Mouse (Mus musculus) CH12.LX (cell line): Measurements from ENCODE around the gene Brd3. TPM values are rescaled to one million over a fixed set of nuclear protein-coding genes. Genes with fewer than 3 reads are reported as not detected.

Experiments
- DNase-seq: peaks from one replicate; pipeline ENCODE4 v3.0.0-alpha.2; 2013; ENCODE audit errors: extremely low read depth
- H3K27ac ChIP-seq: 2 replicates; pipeline ENCODE4 v1.5.1; 2012; ENCODE audit warnings: low read depth, mild to moderate bottlenecking, control low read depth, moderate library complexity; ENCODE audit not compliant: insufficient read depth
- H3K27me3 ChIP-seq: replicated peaks from 2 replicates; pipeline ENCODE3; 2012; ENCODE audit warnings: inconsistent platforms
- H3K36me3 ChIP-seq, 2 experiments: replicated peaks in 1 of 2; 2 replicates each; pipeline versions ENCODE3 to v1.6.1; 2012; ENCODE audit warnings: inconsistent platforms in 1 of 2, low read length in 1 of 2, mild to moderate bottlenecking in 1 of 2, mixed read lengths in 1 of 2, moderate library complexity in 1 of 2; ENCODE audit not compliant: control insufficient read depth in 1 of 2, insufficient read depth in 1 of 2
- H3K4me1 ChIP-seq, 2 experiments: 2 replicates each; pipeline ENCODE4 v1.6.1; 2012; ENCODE audit warnings: inconsistent platforms in 1 of 2, moderate library complexity in 1 of 2; ENCODE audit not compliant: insufficient read depth in 2 of 2, control insufficient read depth in 1 of 2
- H3K4me2 ChIP-seq: 2 replicates; pipeline ENCODE4 v1.6.1; 2012; ENCODE audit warnings: low read depth, mild to moderate bottlenecking, control low read depth; ENCODE audit not compliant: poor library complexity, insufficient read depth, severe bottlenecking
- H3K4me3 ChIP-seq, 3 experiments: fragments of 150-350 bp in 1 of 3; sonication (generic) in 1 of 3; replicated peaks in 1 of 3; 2 replicates each; pipeline versions ENCODE3 to v1.5.1; 2011 to 2012; ENCODE audit warnings: low read depth in 2 of 3, low read length in 2 of 3, mild to moderate bottlenecking in 2 of 3, moderate library complexity in 2 of 3, control low read depth in 1 of 3, improper control_type of control experiment in 1 of 3, inconsistent platforms in 1 of 3, mixed read lengths in 1 of 3; ENCODE audit not compliant: poor library complexity in 1 of 3
- H3K79me2 ChIP-seq: replicated peaks from 2 replicates; pipeline ENCODE4 v1.6.1; 2012; ENCODE audit warnings: mild to moderate bottlenecking, moderate library complexity; ENCODE audit not compliant: control insufficient read depth, poor library complexity, insufficient read depth, severe bottlenecking; ENCODE audit errors: extremely low read depth
- H3K9ac ChIP-seq: 2 replicates; pipeline ENCODE4 v1.6.1; 2012; ENCODE audit warnings: low read depth, mild to moderate bottlenecking, control low read depth, moderate library complexity; ENCODE audit not compliant: insufficient read depth
- H3K9me3 ChIP-seq: replicated peaks from 2 replicates; pipeline ENCODE3; 2012; ENCODE audit warnings: low read length, inconsistent platforms, mixed read lengths
- BHLHE40 ChIP-seq: IDR thresholded peaks from 2 replicates; pipeline ENCODE4 v1.6.1; 2011; ENCODE audit warnings: mild to moderate bottlenecking, low read depth, low read length, improper control_type of control experiment
- CHD1 ChIP-seq: IDR thresholded peaks from 2 replicates; pipeline ENCODE4 v1.6.1; 2012; ENCODE audit warnings: low read depth, low read length, improper control_type of control experiment, inconsistent platforms
- CTCF ChIP-seq, 2 experiments: IDR thresholded peaks in 1 of 2; conservative IDR thresholded peaks in 1 of 2; 2 replicates each; pipeline ENCODE4 v1.5.1; 2011 to 2012; ENCODE audit warnings: low read depth in 2 of 2, low read length in 2 of 2, improper control_type of control experiment in 1 of 2, inconsistent platforms in 1 of 2, mild to moderate bottlenecking in 1 of 2, moderate library complexity in 1 of 2
- E2F4 ChIP-seq: IDR thresholded peaks from 2 replicates; pipeline ENCODE4 v1.6.1; 2011; ENCODE audit warnings: low read depth, low read length, improper control_type of control experiment; ENCODE audit not compliant: insufficient replicate concordance
- EP300 ChIP-seq: IDR thresholded peaks from 2 replicates; pipeline ENCODE4 v1.6.1; 2011; ENCODE audit warnings: low read length, improper control_type of control experiment
- ETS1 ChIP-seq: conservative IDR thresholded peaks from 2 replicates; pipeline ENCODE4 v1.6.1; 2012; ENCODE audit warnings: low read depth, mild to moderate bottlenecking, inconsistent platforms, low read length, improper control_type of control experiment, moderate library complexity
- GABPA ChIP-seq: IDR thresholded peaks from 2 replicates; pipeline ENCODE4 v1.6.1; 2012; ENCODE audit warnings: low read depth, low read length, improper control_type of control experiment, inconsistent platforms; ENCODE audit not compliant: insufficient replicate concordance
- HCFC1 ChIP-seq: IDR thresholded peaks from 2 replicates; pipeline ENCODE4 v1.6.1; 2012; ENCODE audit warnings: low read depth, mild to moderate bottlenecking, inconsistent platforms, low read length, improper control_type of control experiment
- IRF4 ChIP-seq: IDR thresholded peaks from 2 replicates; pipeline ENCODE4 v1.6.1; 2014; ENCODE audit warnings: low read depth, mild to moderate bottlenecking, inconsistent platforms, low read length, improper control_type of control experiment
- JUN ChIP-seq: IDR thresholded peaks from 2 replicates; pipeline ENCODE4 v1.6.1; 2011; ENCODE audit warnings: low read depth, mild to moderate bottlenecking, low read length, improper control_type of control experiment, moderate library complexity; ENCODE audit not compliant: insufficient read depth
- MAFK ChIP-seq: IDR thresholded peaks from 2 replicates; pipeline ENCODE4 v1.6.1; 2011; ENCODE audit warnings: low read length, improper control_type of control experiment; ENCODE audit not compliant: insufficient replicate concordance
- MAZ ChIP-seq: IDR thresholded peaks from 2 replicates; pipeline ENCODE4 v1.6.1; 2012; ENCODE audit warnings: low read depth, mild to moderate bottlenecking, inconsistent platforms, low read length, improper control_type of control experiment, moderate library complexity
- MEF2A ChIP-seq: IDR thresholded peaks from 2 replicates; pipeline ENCODE4 v1.6.1; 2014; ENCODE audit warnings: low read depth, mild to moderate bottlenecking, inconsistent platforms, low read length, improper control_type of control experiment, borderline replicate concordance
- MXI1 ChIP-seq: IDR thresholded peaks from 2 replicates; pipeline ENCODE4 v1.6.1; 2011; ENCODE audit warnings: mild to moderate bottlenecking, low read depth, low read length, improper control_type of control experiment
- MYC ChIP-seq: IDR thresholded peaks from 2 replicates; pipeline ENCODE4 v1.6.1; 2011; ENCODE audit warnings: low read depth, mild to moderate bottlenecking, improper control_type of control experiment, low read length
- NRF1 ChIP-seq: IDR thresholded peaks from 2 replicates; pipeline ENCODE4 v1.6.1; 2014; ENCODE audit warnings: low read depth, mild to moderate bottlenecking, inconsistent platforms, low read length, improper control_type of control experiment, moderate library complexity
- PAX5 ChIP-seq: IDR thresholded peaks from 2 replicates; pipeline ENCODE4 v1.6.1; 2012; ENCODE audit warnings: low read length, inconsistent platforms, mixed read lengths
- POLR2A ChIP-seq: IDR thresholded peaks from 2 replicates; pipeline ENCODE4 v1.6.1; 2011; ENCODE audit warnings: low read depth, mild to moderate bottlenecking, improper control_type of control experiment, low read length
- POLR2AphosphoS2 ChIP-seq: IDR thresholded peaks from 2 replicates; pipeline ENCODE4 v1.6.1; 2011; ENCODE audit warnings: low read depth, low read length, improper control_type of control experiment
- SIN3A ChIP-seq: IDR thresholded peaks from 2 replicates; pipeline ENCODE4 v1.6.1; 2012; ENCODE audit warnings: low read length, improper control_type of control experiment, inconsistent platforms
- SMC3 ChIP-seq: IDR thresholded peaks from 2 replicates; pipeline ENCODE4 v1.6.1; 2011; ENCODE audit warnings: low read depth, low read length, improper control_type of control experiment
- TCF12 ChIP-seq: IDR thresholded peaks from 2 replicates; pipeline ENCODE4 v1.6.1; 2014; ENCODE audit warnings: low read depth, mild to moderate bottlenecking, inconsistent platforms, low read length, improper control_type of control experiment
- USF1 ChIP-seq: IDR thresholded peaks from 2 replicates; pipeline ENCODE4 v1.6.1; 2014; ENCODE audit warnings: low read depth, mild to moderate bottlenecking, inconsistent platforms, low read length, improper control_type of control experiment
- USF2 ChIP-seq: conservative IDR thresholded peaks from 2 replicates; pipeline ENCODE4 v1.6.1; 2011; ENCODE audit warnings: low read depth, low read length, improper control_type of control experiment
- ZKSCAN1 ChIP-seq: IDR thresholded peaks from 2 replicates; pipeline ENCODE4 v1.6.1; 2012; ENCODE audit warnings: low read depth, inconsistent platforms, low read length, improper control_type of control experiment, borderline replicate concordance
- ZNF384 ChIP-seq: IDR thresholded peaks from 2 replicates; pipeline ENCODE4 v1.6.1; 2012; ENCODE audit warnings: low read depth, low read length, improper control_type of control experiment, inconsistent platforms
- dilution Hi-C: fragments of 300-500 bp; cut with MboI; formaldehyde crosslinking; loops from 2 replicates; pipeline ENCODE4 v1.14.3; 2020; ENCODE audit warnings: low sequenced_read_pairs; ENCODE audit not compliant: extremely low pct_unique_long_range_greater_than_20kb, extremely low pct_ligation_motif_present
- in situ Hi-C: fragments of 300-500 bp; cut with MboI; formaldehyde crosslinking; loops from 3 replicates; pipeline ENCODE4 v1.14.3; 2019; ENCODE audit warnings: low sequenced_read_pairs, low pct_ligation_motif_present, low pct_unique_long_range_greater_than_20kb, mixed read lengths
- polyA plus RNA-seq: library from polyadenylated mRNA; unstranded; fragments of >175 nt; gene quantifications from 2 replicates; pipeline ENCODE4 v1.2.1, GENCODE M21; 2012; ENCODE audit warnings: low read depth; ENCODE audit not compliant: insufficient read length
- total RNA-seq, 2 experiments: library from RNA; depleted of rRNA; stranded (reverse); fragments of 300-350 nt in 1 of 2; fragments of >200 nt in 1 of 2; gene quantifications; 2 replicates each; pipeline ENCODE4 v1.2.3; 2012 to 2014

Gene Brd3
- total and polyA plus RNA-seq, 3 experiments = 2.5 to 17.1 (median 6.6) TPM

DNA sequence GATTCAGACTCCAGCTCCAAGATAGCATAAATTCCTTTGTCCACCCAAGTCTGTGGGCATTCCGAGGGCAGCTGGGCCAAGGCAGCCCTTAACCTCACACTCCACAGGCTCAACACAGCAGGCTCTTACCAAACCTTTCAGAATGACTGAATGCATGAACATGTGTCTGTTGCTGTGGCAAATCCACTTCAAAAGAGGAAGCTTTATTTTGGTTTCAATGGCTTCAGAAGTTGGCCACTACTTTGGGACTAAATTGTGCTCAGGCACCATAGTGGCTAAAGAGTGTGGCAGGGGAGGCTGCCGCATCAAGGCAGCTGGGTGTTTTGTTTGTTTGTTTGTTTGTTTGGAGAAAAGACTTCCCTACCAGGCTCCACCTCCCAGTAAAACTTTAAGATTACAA is 107.4 kb downstream of the Brd3 start:
- Histone ChIP-seq H3K4me2 (no peak overlapping the region), H3K4me3 (no peak overlapping the region), H3K27me3 (no peaks in the 10 kb centered on the region), H3K9ac (no peak overlapping the region), H3K36me3 (peaks cover 11 to 70% of the 10 kb centered on the region in 2 experiments), H3K27ac (peak overlapping the region; percentile 60; the same call in 1 of the 2 replicates), H3K79me2 (peaks cover 94% of the 10 kb centered on the region), H3K9me3 (peaks cover 17% of the 10 kb centered on the region), H3K4me1 (peaks cover 54 to 86% of the 10 kb centered on the region in 2 experiments)
- dilution Hi-C loops = no loop called here
- DNase-seq = no peak
- no peak for TF ChIP-seq USF1
- peak; percentile 67 for TF ChIP-seq MYC
- peak; percentile 31; the same call in 1 of the 2 replicates for TF ChIP-seq MEF2A
- no peak for TF ChIP-seq USF2
- peak; percentile 34; the same call in 1 of the 2 replicates for TF ChIP-seq SIN3A
- no peak for TF ChIP-seq NRF1
- TF ChIP-seq CTCF (conservative IDR thresholded peaks at IDR 0.05 in 1 of 2, IDR thresholded peaks at IDR 0.05 in 1 of 2; ENCODE audit: low read depth in 2 of 2, low read length in 2 of 2) = no peak
- no peak for TF ChIP-seq ZKSCAN1
- peak; percentile 41; the same call in 1 of the 2 replicates for TF ChIP-seq MXI1
- no peak for TF ChIP-seq POLR2A
- TF ChIP-seq EP300 = peak; percentile 69
- TF ChIP-seq BHLHE40 = 0 out of 2 replicates have a peak, but pooled peaks have one; percentile 51
- TF ChIP-seq HCFC1 = no peak
- TF ChIP-seq SMC3 = no peak
- peak; percentile 71 for TF ChIP-seq IRF4
- no peak for TF ChIP-seq PAX5
- TF ChIP-seq MAZ = no peak
- peak; percentile 49 for TF ChIP-seq TCF12
- no peak for TF ChIP-seq GABPA
- TF ChIP-seq JUN = peak; percentile 3; the same call in 1 of the 2 replicates
- no peak for TF ChIP-seq POLR2AphosphoS2
- TF ChIP-seq CHD1 = no peak
- TF ChIP-seq ZNF384 = no peak
- no peak for TF ChIP-seq E2F4
- 0 out of 2 replicates have a peak, but pooled peaks have one; percentile 24 for TF ChIP-seq MAFK
- TF ChIP-seq ETS1 = peak; percentile 36
- in situ Hi-C loops = no loop called here
